Mouse (Mus musculus) megakaryocyte, embryonic 14.5 days (primary cell): ENCODE measurements at regions not wholly inside any gene's neighbourhood (a gene's known extent, or its start where the extent isn't known, plus 50 kb on each side); places are given as distances from the start of the nearest gene placed in this dataset.

Experiments used
- FLI1 ChIP-seq: IDR thresholded peaks from 2 replicates; pipeline ENCODE4 v1.6.1; 2012; ENCODE audit warnings: low read length, inconsistent platforms, mixed read lengths
- GATA1 ChIP-seq: IDR thresholded peaks from 3 replicates; pipeline ENCODE4 v1.6.1; 2012; ENCODE audit warnings: mixed read lengths, low read length, inconsistent platforms, borderline replicate concordance

DNA sequence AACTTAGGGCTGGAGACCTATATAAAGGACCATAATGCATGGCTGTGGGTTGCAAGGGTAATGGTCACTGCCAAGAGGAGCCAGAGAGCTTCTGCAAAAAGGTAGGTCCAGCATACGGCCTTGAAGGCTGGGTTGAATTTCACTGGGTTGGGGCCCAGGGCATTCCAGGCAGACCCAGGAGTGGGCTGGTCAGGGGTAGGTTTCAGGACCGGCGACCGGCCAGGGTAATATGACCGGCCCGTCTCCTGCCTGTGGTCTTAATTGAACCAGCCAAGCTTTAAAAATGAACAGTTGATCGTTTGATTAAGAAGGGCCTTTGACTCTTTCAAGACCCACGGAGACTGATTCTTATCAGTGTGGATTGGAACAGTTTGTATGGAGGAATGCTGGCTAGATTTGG lies 171.9 kb downstream of the Emx2 start:
- TF ChIP-seq FLI1 (no peak), GATA1 (no peak)
